Mouse (Mus musculus): ENCODE measurements at regions not wholly inside any gene's neighbourhood (a gene's known extent, or its start where the extent isn't known, plus 50 kb on each side); places are given as distances from the start of the nearest gene placed in this dataset.

DNA sequence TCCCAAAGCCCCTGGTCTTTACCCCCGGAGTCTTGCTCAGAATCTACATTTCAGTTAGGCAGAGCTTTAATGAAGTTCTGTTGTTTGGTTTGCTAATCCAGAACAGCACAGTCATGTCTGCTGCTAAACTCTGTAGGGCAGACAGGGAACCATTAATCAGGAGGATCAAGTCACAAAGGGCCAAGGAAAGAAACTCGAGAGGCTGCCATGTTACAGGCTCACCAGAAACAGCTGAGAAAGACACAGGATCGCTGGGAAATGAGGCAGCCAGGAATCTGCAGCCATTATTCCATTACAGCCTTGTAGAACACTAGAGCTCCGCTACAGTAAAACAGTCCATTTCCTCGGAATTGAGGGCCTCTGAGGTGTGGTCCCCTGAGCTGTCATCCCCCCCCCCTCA lies 121.1 kb upstream of the Cops8 start:
- Histone ChIP-seq H3K9ac (replicated peaks; ENCODE audit: low read length) (no peak overlapping the region), H3K27me3 (ENCODE audit: control insufficient read depth, insufficient read depth, low read length) (no peaks in the 10 kb centered on the region), H3K27ac (replicated peaks; ENCODE audit: low read depth, low read length) (0 out of 2 replicates have a peak overlapping the region, but pooled peaks have one; percentile 3), H3K4me3 (ENCODE audit: low read depth, low read length) (no peak overlapping the region), H3K4me1 (ENCODE audit: control insufficient read depth, insufficient read depth, low read length) (no peaks in the 10 kb centered on the region), H3K9me3 (replicated peaks; ENCODE audit: control insufficient read depth, low read length) (no peaks in the 10 kb centered on the region; the same call in 1 of the 2 replicates), H3K4me2 (ENCODE audit: low read depth, low read length) (no peak overlapping the region), H3K36me3 (replicated peaks; ENCODE audit: control insufficient read depth, insufficient read depth, low read depth, low read length) (no peaks in the 10 kb centered on the region)
- WGBS, result 50% methylated on average over 5 of the region's 5 CpGs
- ATAC-seq (replicated peaks; ENCODE audit: insufficient number of reproducible peaks, low FRiP score, low TSS enrichment, low read depth) (no peak), DNase-seq (ENCODE audit: low spot score) (peak; percentile 49)

DNA sequence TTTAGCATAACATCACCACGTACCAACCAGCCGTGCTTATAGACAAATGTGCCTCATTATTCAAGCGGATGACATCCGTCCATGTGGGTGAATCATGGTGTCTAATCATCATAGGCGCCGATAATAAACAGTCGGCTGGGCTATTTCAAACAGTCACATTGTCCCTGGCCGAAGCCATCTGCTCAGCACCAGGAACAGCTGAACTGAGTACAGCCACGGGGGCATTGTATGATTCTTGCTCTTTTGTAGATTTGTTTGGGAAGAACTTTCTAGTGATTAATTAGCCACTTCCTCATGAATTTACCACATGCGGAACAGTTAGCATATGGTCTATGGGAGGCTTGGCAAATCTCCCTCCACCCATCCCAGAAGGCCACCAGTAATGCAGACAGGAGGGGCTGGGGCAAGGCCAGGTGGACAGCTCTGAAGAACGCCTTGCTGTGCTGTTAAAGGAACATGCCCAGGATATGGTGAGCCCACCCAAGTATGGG lies 116.4 kb upstream of the Cops8 start:
- DNase-seq (ENCODE audit: low spot score) (no peak), ATAC-seq (replicated peaks; ENCODE audit: insufficient number of reproducible peaks, low FRiP score, low TSS enrichment, low read depth) (no peak)
- Histone ChIP-seq H3K36me3 (replicated peaks; ENCODE audit: control insufficient read depth, insufficient read depth, low read depth, low read length) (no peaks in the 10 kb centered on the region), H3K27me3 (ENCODE audit: control insufficient read depth, insufficient read depth, low read length) (no peaks in the 10 kb centered on the region), H3K4me2 (ENCODE audit: low read depth, low read length) (no peak overlapping the region), H3K9ac (replicated peaks; ENCODE audit: low read length) (no peak overlapping the region), H3K9me3 (replicated peaks; ENCODE audit: control insufficient read depth, low read length) (no peaks in the 10 kb centered on the region), H3K27ac (replicated peaks; ENCODE audit: low read depth, low read length) (no peak overlapping the region), H3K4me3 (ENCODE audit: low read depth, low read length) (no peak overlapping the region), H3K4me1 (ENCODE audit: control insufficient read depth, insufficient read depth, low read length) (no peaks in the 10 kb centered on the region)
- WGBS, result 87% methylated on average over 11 of the region's 11 CpGs

DNA sequence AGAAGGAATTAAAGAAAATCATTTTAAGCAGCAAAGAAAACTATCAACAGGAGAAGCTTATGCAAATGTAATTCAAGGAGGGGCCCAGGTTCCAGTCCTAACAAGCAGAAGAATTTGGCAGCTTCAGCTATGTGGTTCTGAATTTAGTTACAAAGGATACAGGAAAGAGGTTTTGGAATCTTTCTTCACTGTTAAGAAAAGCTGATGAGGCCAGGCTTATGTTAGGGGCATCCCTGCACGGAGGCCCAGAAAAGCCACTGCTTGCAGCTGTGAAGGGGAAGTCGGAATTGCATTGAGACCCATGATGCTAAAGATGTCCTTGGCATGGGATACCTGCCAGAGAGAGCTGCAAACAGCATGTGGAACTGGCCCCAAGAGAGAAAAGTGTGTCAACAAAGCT lies 114.9 kb upstream of the Cops8 start:
- WGBS, result 86% methylated on average over 2 of the region's 2 CpGs
- no peaks in the 10 kb centered on the region for H3K9me3 ChIP-seq (replicated peaks; ENCODE audit: control insufficient read depth, low read length)
- no peak overlapping the region for H3K27ac ChIP-seq (replicated peaks; ENCODE audit: low read depth, low read length)
- H3K9ac ChIP-seq (replicated peaks; ENCODE audit: low read length), result no peak overlapping the region
- no peaks in the 10 kb centered on the region for H3K27me3 ChIP-seq (ENCODE audit: control insufficient read depth, insufficient read depth, low read length)
- H3K36me3 ChIP-seq (replicated peaks; ENCODE audit: control insufficient read depth, insufficient read depth, low read depth, low read length), result no peaks in the 10 kb centered on the region
- ATAC-seq (replicated peaks; ENCODE audit: insufficient number of reproducible peaks, low FRiP score, low TSS enrichment, low read depth) (no peak), DNase-seq (ENCODE audit: low spot score) (no peak)
- H3K4me3 ChIP-seq (ENCODE audit: low read depth, low read length), result no peak overlapping the region
- H3K4me2 ChIP-seq (ENCODE audit: low read depth, low read length), result no peak overlapping the region
- no peaks in the 10 kb centered on the region for H3K4me1 ChIP-seq (ENCODE audit: control insufficient read depth, insufficient read depth, low read length)

DNA sequence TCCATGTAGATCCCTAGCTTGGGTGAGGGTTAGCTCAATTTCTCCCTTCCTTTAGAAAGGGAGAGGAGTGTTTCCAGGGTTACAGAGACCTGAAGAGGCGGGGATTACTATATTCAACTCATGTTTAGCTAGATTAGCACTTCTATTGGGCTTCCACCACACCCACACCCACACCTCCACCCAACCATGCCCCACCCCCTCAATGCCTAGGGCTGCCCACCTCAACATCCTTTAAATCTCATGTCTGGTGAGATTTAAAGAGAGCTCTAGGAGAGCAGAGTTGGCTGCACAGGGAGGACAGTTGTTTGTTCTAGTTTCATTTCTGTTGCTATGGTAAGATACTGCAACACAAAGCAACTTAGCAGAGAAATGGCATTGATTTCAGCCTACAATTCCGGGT lies 113.8 kb upstream of the Cops8 start:
- no peak for DNase-seq (ENCODE audit: low spot score)

DNA sequence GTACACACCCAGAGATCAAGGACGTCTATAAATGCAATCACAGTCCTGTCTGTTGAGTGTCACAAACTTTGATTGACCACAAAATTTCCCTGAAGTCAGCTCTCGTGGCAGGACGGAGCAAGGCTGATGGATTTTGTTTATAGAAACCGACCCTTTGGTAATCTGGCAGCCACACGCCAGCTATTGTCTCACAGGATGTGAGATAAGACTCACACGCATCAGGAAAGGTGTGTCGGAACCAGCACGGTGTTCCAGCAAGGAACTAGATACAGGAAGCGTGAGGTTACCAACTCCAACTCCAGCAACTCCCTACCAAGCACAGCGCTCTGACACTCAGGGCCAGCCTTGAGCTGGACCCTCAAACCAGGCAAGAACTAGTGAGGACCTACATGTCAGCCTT lies 112.4 kb upstream of the Cops8 start:
- Histone ChIP-seq H3K36me3 (replicated peaks; ENCODE audit: control insufficient read depth, insufficient read depth, low read depth, low read length) (no peaks in the 10 kb centered on the region), H3K27ac (replicated peaks; ENCODE audit: low read depth, low read length) (no peak overlapping the region), H3K4me1 (ENCODE audit: control insufficient read depth, insufficient read depth, low read length) (no peaks in the 10 kb centered on the region), H3K27me3 (ENCODE audit: control insufficient read depth, insufficient read depth, low read length) (no peaks in the 10 kb centered on the region), H3K9me3 (replicated peaks; ENCODE audit: control insufficient read depth, low read length) (no peaks in the 10 kb centered on the region), H3K4me2 (ENCODE audit: low read depth, low read length) (no peak overlapping the region), H3K4me3 (ENCODE audit: low read depth, low read length) (no peak overlapping the region), H3K9ac (replicated peaks; ENCODE audit: low read length) (no peak overlapping the region)
- WGBS, result 85% methylated on average over 10 of the region's 10 CpGs
- ATAC-seq (replicated peaks; ENCODE audit: insufficient number of reproducible peaks, low FRiP score, low TSS enrichment, low read depth) (no peak), DNase-seq (ENCODE audit: low spot score) (no peak)

More for the DNA sequence above, 113.8 kb upstream of the Cops8 start:
- no peaks in the 10 kb centered on the region for H3K36me3 ChIP-seq (replicated peaks; ENCODE audit: control insufficient read depth, insufficient read depth, low read depth, low read length)
- WGBS, result 86% methylated on average over 2 of the region's 2 CpGs
- ATAC-seq (replicated peaks; ENCODE audit: insufficient number of reproducible peaks, low FRiP score, low TSS enrichment, low read depth), result no peak
- H3K9ac ChIP-seq (replicated peaks; ENCODE audit: low read length), result no peak overlapping the region
- H3K4me1 ChIP-seq (ENCODE audit: control insufficient read depth, insufficient read depth, low read length), result no peaks in the 10 kb centered on the region
- no peaks in the 10 kb centered on the region for H3K27me3 ChIP-seq (ENCODE audit: control insufficient read depth, insufficient read depth, low read length)
- H3K4me3 ChIP-seq (ENCODE audit: low read depth, low read length), result no peak overlapping the region
- no peak overlapping the region for H3K27ac ChIP-seq (replicated peaks; ENCODE audit: low read depth, low read length)
- H3K9me3 ChIP-seq (replicated peaks; ENCODE audit: control insufficient read depth, low read length), result no peaks in the 10 kb centered on the region
- H3K4me2 ChIP-seq (ENCODE audit: low read depth, low read length), result no peak overlapping the region

DNA sequence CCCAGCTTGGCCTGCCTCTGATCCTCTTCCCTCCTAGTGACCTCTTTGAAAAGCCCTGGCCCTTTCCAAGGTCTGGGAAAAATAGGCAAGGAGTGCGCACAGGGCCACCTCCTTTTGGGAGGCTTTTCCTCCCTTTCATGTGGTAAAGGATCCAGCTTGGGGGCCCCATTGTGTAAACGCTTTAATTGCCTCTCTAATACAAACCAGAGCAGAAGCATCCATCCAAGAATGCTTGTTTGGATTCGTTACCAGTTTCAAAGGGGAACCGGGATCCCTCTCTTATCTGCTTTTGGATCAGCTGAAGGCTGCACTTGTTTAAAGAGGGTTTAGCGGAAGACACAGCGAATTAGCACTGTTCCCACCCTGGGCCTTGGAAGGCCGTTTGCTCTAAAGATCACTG lies 109.3 kb upstream of the Cops8 start:
- H3K27me3 ChIP-seq (ENCODE audit: control insufficient read depth, insufficient read depth, low read length), result no peaks in the 10 kb centered on the region
- no peaks in the 10 kb centered on the region for H3K36me3 ChIP-seq (replicated peaks; ENCODE audit: control insufficient read depth, insufficient read depth, low read depth, low read length)
- H3K4me1 ChIP-seq (ENCODE audit: control insufficient read depth, insufficient read depth, low read length), result no peaks in the 10 kb centered on the region
- H3K9me3 ChIP-seq (replicated peaks; ENCODE audit: control insufficient read depth, low read length), result no peaks in the 10 kb centered on the region
- no peak overlapping the region for H3K9ac ChIP-seq (replicated peaks; ENCODE audit: low read length)
- DNase-seq (ENCODE audit: low spot score), result peak; percentile 71
- H3K4me3 ChIP-seq (ENCODE audit: low read depth, low read length), result no peak overlapping the region
- H3K27ac ChIP-seq (replicated peaks; ENCODE audit: low read depth, low read length), result no peak overlapping the region; the same call in 1 of the 2 replicates
- H3K4me2 ChIP-seq (ENCODE audit: low read depth, low read length), result no peak overlapping the region
- 12% methylated on average over 7 of the region's 7 CpGs for WGBS
- ATAC-seq (replicated peaks; ENCODE audit: insufficient number of reproducible peaks, low FRiP score, low TSS enrichment, low read depth), result no peak

DNA sequence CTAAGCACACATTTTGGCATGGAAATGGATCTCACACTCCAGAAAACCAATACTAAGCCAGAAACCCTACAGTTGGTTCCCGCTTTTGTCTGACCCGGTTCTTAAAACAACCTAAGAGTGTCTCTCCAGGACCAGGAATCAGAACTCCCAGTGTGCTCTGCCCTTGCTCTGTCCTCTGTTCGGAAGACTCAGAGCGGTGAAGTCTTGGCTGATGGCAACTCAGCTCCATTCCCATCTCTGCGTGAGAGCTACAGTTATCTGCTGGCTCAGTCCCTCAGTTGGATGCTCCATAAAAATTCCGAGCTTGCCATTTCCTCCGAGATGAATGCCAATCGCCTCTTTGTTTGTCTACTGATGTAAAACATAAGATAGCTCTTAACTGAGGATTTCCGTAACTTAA lies 107.6 kb upstream of the Cops8 start:
- ATAC-seq (replicated peaks; ENCODE audit: insufficient number of reproducible peaks, low FRiP score, low TSS enrichment, low read depth), result no peak

DNA sequence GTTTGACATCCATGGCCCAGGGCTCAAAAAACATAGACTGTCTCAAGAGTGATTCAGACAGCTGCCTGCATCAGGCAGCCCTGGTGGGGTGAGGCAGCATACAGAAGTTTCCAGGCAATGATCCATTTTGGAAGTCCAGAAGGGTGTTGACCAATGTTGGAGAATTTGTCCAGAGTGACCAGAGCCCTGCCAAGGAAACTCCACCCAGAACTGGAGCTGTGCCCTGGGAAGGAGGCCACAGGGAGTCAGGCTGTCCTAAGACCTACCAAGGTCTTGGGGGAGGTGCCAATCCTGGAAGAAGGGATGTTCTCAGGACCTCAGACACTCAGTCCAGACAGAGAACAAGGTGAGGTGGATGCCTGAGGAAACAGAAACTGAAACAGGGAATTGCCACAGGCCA lies 105.2 kb upstream of the Cops8 start:
- no peaks in the 10 kb centered on the region for H3K4me1 ChIP-seq (ENCODE audit: control insufficient read depth, insufficient read depth, low read length)
- no peak overlapping the region for H3K4me3 ChIP-seq (ENCODE audit: low read depth, low read length)
- H3K27ac ChIP-seq (replicated peaks; ENCODE audit: low read depth, low read length), result no peak overlapping the region
- H3K9me3 ChIP-seq (replicated peaks; ENCODE audit: control insufficient read depth, low read length), result 0 out of 2 replicates have a peak, but pooled peaks cover 4% of the 10 kb centered on the region
- ATAC-seq (replicated peaks; ENCODE audit: insufficient number of reproducible peaks, low FRiP score, low TSS enrichment, low read depth) (no peak), DNase-seq (ENCODE audit: low spot score) (no peak)
- no peaks in the 10 kb centered on the region for H3K36me3 ChIP-seq (replicated peaks; ENCODE audit: control insufficient read depth, insufficient read depth, low read depth, low read length)
- H3K4me2 ChIP-seq (ENCODE audit: low read depth, low read length), result no peak overlapping the region
- H3K27me3 ChIP-seq (ENCODE audit: control insufficient read depth, insufficient read depth, low read length), result no peaks in the 10 kb centered on the region
- no peak overlapping the region for H3K9ac ChIP-seq (replicated peaks; ENCODE audit: low read length)

More for the DNA sequence above, 107.6 kb upstream of the Cops8 start:
- no peak overlapping the region for H3K4me2 ChIP-seq (ENCODE audit: low read depth, low read length)
- H3K36me3 ChIP-seq (replicated peaks; ENCODE audit: control insufficient read depth, insufficient read depth, low read depth, low read length), result no peaks in the 10 kb centered on the region
- H3K27ac ChIP-seq (replicated peaks; ENCODE audit: low read depth, low read length), result no peak overlapping the region
- H3K9me3 ChIP-seq (replicated peaks; ENCODE audit: control insufficient read depth, low read length), result 0 out of 2 replicates have a peak, but pooled peaks cover 4% of the 10 kb centered on the region
- 93% methylated on average over 9 of the region's 9 CpGs for WGBS
- no peak overlapping the region for H3K4me3 ChIP-seq (ENCODE audit: low read depth, low read length)
- no peaks in the 10 kb centered on the region for H3K27me3 ChIP-seq (ENCODE audit: control insufficient read depth, insufficient read depth, low read length)
- no peak for DNase-seq (ENCODE audit: low spot score)
- no peaks in the 10 kb centered on the region for H3K4me1 ChIP-seq (ENCODE audit: control insufficient read depth, insufficient read depth, low read length)
- no peak overlapping the region for H3K9ac ChIP-seq (replicated peaks; ENCODE audit: low read length)
